Mouse (Mus musculus) intestine, postnatal 0 days (tissue): ENCODE results near the gene Sept4. TPM values are rescaled to one million over a fixed set of nuclear protein-coding genes. Genes with fewer than 3 reads are reported as not detected.

Experiments
- ATAC-seq: fragments of 200-750 bp; cut with Nextera tagmentation; 2 replicates; pipeline ENCODE4 v1.8.0; 2017; ENCODE audit warnings: mild to moderate bottlenecking, moderate TSS enrichment, moderate library complexity
- H3K27ac ChIP-seq: fragments of 300-500 bp; sonication (generic); 2 replicates; pipeline ENCODE4 v1.5.1; 2014; ENCODE audit warnings: mild to moderate bottlenecking, low read depth, low read length, moderate library complexity
- H3K27me3 ChIP-seq: fragments of 300-500 bp; sonication (generic); replicated peaks from 2 replicates; pipeline ENCODE4 v1.6.1; 2014; ENCODE audit warnings: low read length, mixed read lengths; ENCODE audit not compliant: control insufficient read depth, insufficient read depth
- H3K36me3 ChIP-seq: fragments of 300-500 bp; sonication (generic); 2 replicates; pipeline ENCODE4 v1.6.1; 2014; ENCODE audit warnings: mild to moderate bottlenecking, moderate library complexity; ENCODE audit not compliant: control insufficient read depth, insufficient read depth
- H3K4me1 ChIP-seq: fragments of 300-500 bp; sonication (generic); replicated peaks from 2 replicates; pipeline ENCODE4 v1.6.1; 2014; ENCODE audit warnings: antibody characterized with exemption, low read length, mixed read lengths; ENCODE audit not compliant: control insufficient read depth, insufficient read depth
- H3K4me2 ChIP-seq: fragments of 300-500 bp; sonication (generic); replicated peaks from 2 replicates; pipeline ENCODE4 v1.6.1; 2014; ENCODE audit warnings: low read depth, mild to moderate bottlenecking, moderate library complexity
- H3K4me3 ChIP-seq: fragments of 300-500 bp; sonication (generic); 2 replicates; pipeline ENCODE4 v1.5.1; 2014; ENCODE audit warnings: low read depth, low read length
- H3K9ac ChIP-seq: fragments of 300-500 bp; sonication (generic); 2 replicates; pipeline ENCODE4 v1.6.1; 2014; ENCODE audit warnings: mild to moderate bottlenecking, low read depth, low read length
- H3K9me3 ChIP-seq: fragments of 300-500 bp; sonication (generic); 2 replicates; pipeline ENCODE4 v1.6.1; 2016; ENCODE audit warnings: mixed run types; ENCODE audit not compliant: control insufficient read depth
- CTCF ChIP-seq: sonication (generic); IDR thresholded peaks from 2 replicates; pipeline ENCODE4 v1.5.1; 2016; ENCODE audit warnings: low read depth, mild to moderate bottlenecking, control low read depth, antibody characterized with exemption, moderate library complexity
- WGBS: fragments of 180-500 bp; shearing (Covaris S2); extraction: QIAGEN DNeasy Blood & Tissue Kit; methylation state at CpG from one replicate; pipeline ENCODE4 v1.1.7; 2014; 5-methylcytosine and 5-hydroxymethylcytosine counted together
- polyA plus RNA-seq: library from polyadenylated mRNA; unstranded; fragments of >200 nt; fragmentation: Nextera tagmentation; extraction: Ambion mirVana; gene quantifications from 2 replicates; pipeline ENCODE4 v1.2.1, GENCODE M21; 2015

The Sept4 gene
- polyA plus RNA-seq, 1 experiment from 2014 or later, result 47.3 TPM

DNA sequence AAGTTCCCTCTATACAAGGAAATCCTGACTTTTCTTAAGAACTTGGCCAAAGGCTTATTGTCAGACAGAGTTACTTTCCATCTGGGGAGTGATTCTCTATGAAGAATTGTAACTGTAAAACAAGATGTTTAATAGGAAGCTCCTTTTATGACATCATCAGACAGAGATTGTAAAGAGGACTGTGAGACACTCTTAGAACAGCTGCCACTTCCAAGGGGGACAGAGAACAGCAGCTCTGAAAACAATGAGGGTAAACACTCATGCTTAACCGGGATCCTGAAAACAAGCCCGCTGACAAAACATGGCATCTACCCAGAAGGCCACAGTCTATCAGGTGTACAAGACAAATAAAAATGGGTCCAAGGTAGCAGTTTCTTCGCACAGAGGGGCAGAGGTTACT, 2.2 kb upstream of the Sept4 start, which contains the start of gene Gm11492:
Gene Gm11492 (plus strand): TSS at position 153 of the 400 bp plus-strand sequence.
- H3K9me3 ChIP-seq, result no peaks in the 10 kb centered on the region
- H3K27ac ChIP-seq, result no peak within 1 kb of the TSS
- WGBS, result 60% methylated on average over 3 of the region's 3 CpGs
- no peaks in the 10 kb centered on the region for H3K36me3 ChIP-seq
- H3K27me3 ChIP-seq, result no peaks in the 10 kb centered on the region
- H3K9ac ChIP-seq, result no peak within 1 kb of the TSS
- no peak for ATAC-seq
- no peak within 1 kb of the TSS for H3K4me2 ChIP-seq
- no peaks in the 10 kb centered on the region for H3K4me1 ChIP-seq
- H3K4me3 ChIP-seq, result no peak within 1 kb of the TSS
- TF ChIP-seq CTCF, result no peak

DNA sequence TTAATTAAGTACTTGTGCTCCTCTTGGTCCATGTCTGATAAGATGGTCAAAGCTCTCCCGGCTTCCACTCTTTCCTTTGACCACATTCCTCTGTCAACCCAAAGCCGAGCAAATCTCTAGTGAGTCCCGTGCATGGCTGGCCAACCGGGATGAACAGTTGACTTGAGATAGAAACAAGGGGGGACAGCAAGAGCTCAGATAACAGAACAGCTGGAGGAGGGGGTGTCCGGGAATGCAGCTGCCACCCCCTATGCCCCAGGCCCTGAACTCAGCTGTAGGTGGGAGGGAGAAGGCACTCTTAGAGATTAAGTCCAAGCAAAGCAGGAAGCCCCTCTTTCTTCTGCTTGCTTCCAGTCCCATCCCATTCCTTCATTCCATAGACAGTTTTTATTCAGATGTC, 2.0 kb downstream of the Sept4 start:
- H3K9me3 ChIP-seq, result no peaks in the 10 kb centered on the region
- 69% methylated on average over 5 of the region's 5 CpGs for WGBS
- ATAC-seq, result no peak
- no peaks in the 10 kb centered on the region for H3K36me3 ChIP-seq
- no peaks in the 10 kb centered on the region for H3K4me1 ChIP-seq
- H3K4me2 ChIP-seq, result no peak overlapping the region
- no peaks in the 10 kb centered on the region for H3K27me3 ChIP-seq
- no peak overlapping the region; the same call in 1 of the 2 replicates for H3K27ac ChIP-seq
- TF ChIP-seq CTCF, result no peak
- H3K9ac ChIP-seq, result no peak overlapping the region
- no peak overlapping the region for H3K4me3 ChIP-seq

DNA sequence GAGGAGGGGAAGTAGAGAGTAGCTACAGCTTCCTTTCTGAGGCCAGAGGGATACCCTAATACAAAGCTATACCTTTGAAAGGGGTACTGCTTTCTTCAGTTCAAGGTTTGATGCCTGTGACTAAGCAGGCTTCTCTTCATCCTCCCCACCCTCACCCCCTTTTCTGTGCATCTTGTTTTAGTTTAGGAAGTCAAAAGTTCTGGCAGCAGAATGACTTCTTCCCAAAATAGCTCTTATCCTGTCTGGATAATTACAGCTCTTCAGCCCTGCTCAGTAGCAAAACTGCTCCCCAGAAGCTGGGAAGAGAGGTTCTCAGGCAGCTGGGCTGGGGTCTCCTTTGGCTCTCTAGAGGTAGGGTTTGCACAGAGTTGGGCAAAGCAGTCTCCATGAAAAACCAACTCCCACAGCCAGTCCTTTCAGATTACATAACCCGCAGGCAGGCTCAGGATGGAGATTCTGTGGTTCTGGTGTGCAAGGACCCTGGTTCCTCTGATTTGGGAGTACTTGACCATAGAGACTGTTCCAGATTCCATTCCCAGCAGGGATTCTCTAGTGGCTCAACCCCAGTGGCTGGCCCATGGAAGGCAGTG, 2.8 kb downstream of the Sept4 start:
- no peak for TF ChIP-seq CTCF
- no peaks in the 10 kb centered on the region for H3K27me3 ChIP-seq
- H3K36me3 ChIP-seq, result no peaks in the 10 kb centered on the region
- H3K27ac ChIP-seq, result no peak overlapping the region; the same call in 1 of the 2 replicates
- H3K9ac ChIP-seq, result no peak overlapping the region
- ATAC-seq, result no peak
- no peak overlapping the region for H3K4me2 ChIP-seq
- H3K9me3 ChIP-seq, result no peaks in the 10 kb centered on the region
- no peak overlapping the region for H3K4me3 ChIP-seq
- 90% methylated on average over 1 of the region's 1 CpGs for WGBS
- H3K4me1 ChIP-seq, result no peaks in the 10 kb centered on the region

DNA sequence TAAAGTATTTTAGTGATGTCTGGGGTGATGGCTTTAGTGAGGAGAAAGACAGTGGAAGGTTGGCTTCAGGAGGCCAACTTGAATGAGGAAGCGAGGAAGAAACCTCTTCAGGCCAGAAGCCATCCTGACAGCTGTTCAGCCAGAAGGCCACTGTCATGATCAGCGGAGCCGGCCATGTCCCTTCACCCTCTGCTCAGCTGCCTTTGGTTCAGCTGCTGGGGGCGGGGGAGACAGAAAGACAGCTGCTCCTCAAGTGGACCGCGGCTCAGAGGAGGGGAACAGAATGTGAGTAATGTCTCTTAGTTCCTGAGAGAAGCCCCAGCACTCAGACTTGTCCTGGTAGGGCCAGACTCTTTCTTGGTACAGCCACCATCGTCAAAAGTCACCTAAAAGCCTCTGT, 5.0 kb downstream of the Sept4 start:
- no peak overlapping the region for H3K4me2 ChIP-seq
- no peaks in the 10 kb centered on the region for H3K27me3 ChIP-seq
- 68% methylated on average over 7 of the region's 7 CpGs for WGBS
- H3K4me1 ChIP-seq, result no peaks in the 10 kb centered on the region; the same call in 1 of the 2 replicates
- TF ChIP-seq CTCF, result no peak
- H3K9me3 ChIP-seq, result no peaks in the 10 kb centered on the region
- no peak overlapping the region for H3K27ac ChIP-seq
- H3K9ac ChIP-seq, result no peak overlapping the region
- no peak for ATAC-seq
- H3K36me3 ChIP-seq, result no peaks in the 10 kb centered on the region
- no peak overlapping the region for H3K4me3 ChIP-seq

DNA sequence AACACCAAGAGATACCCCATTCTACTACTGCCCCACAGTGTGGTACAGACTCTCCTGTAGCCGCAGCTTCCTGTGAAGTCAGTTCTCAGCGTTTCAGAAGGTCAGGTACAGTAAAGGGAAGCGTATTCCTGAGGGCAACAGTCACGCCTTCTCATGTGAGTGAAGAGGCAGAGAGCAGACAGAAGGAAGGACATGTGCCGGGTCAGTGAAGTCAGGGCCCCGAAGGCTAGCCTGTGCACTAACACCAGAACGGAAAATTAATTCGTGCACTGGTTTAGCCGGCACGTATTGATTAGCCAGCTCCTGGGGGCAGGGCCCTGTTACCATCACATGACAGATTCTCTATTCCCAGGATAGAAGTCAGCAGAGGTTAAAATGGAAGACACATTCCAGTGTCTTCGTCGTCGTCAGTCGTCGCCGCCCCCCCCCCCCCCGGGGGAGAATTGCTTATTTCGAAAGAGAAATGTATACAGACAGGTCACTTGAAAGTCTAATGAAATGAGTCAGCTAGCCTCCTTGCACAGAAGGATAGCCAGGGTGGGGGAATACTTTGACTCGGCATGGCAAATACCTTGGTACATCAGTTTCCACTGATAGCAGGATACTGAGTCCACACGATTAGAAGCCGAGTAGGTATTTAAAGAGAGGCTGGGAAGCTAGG, 5.9 kb downstream of the Sept4 start:
- Histone ChIP-seq H3K27ac (no peak overlapping the region), H3K4me2 (no peak overlapping the region), H3K27me3 (no peaks in the 10 kb centered on the region), H3K9ac (no peak overlapping the region), H3K36me3 (no peaks in the 10 kb centered on the region), H3K4me3 (no peak overlapping the region), H3K4me1 (no peaks in the 10 kb centered on the region; the same call in 1 of the 2 replicates), H3K9me3 (no peaks in the 10 kb centered on the region)
- no peak for ATAC-seq
- 61% methylated on average over 21 of the region's 21 CpGs for WGBS
- TF ChIP-seq CTCF, result no peak

DNA sequence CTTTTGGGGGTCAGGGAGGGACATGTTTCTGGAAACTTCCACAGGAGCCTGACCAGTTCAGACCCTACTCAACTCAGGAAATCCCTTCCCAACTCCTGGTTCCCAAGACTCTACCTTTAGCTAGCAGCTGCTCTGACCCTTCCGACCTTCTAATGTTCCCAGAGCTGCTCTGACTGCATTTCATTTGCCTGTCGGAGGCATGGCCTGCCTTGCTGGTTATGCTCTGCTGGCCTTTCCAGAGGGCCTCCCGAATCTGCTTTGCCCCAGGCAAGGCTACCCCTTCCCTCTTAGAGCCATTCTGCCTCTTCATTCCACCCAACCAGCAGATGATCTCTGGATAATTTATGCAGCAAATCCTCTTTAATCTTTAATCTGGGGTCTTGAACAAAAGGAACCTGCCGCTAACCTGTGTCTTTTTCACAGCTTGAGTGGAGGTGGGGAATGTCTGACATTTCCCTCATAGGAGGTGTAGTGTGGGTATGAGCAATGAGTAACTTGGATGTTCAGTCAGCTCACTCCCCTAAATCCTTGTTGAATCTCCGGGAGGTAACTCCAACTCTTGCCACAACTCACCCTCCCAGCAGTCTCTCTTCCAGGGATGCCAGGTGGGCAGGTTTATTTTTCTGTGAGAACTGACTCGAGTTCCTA, 9.0 kb downstream of the Sept4 start:
- Histone ChIP-seq H3K9ac (0 out of 2 replicates have a peak overlapping the region, but pooled peaks have one; percentile 46), H3K27me3 (no peaks in the 10 kb centered on the region), H3K9me3 (no peaks in the 10 kb centered on the region), H3K4me2 (peak overlapping the region; percentile 84), H3K4me1 (no peaks in the 10 kb centered on the region; the same call in 1 of the 2 replicates), H3K4me3 (peak overlapping the region; percentile 47), H3K27ac (no peak overlapping the region; the same call in 1 of the 2 replicates), H3K36me3 (no peaks in the 10 kb centered on the region)
- WGBS, result 33% methylated on average over 6 of the region's 6 CpGs
- TF ChIP-seq CTCF, result no peak
- no peak for ATAC-seq
